Mouse (Mus musculus): ENCODE results near the gene Ppp1r13b. TPM values are rescaled to one million over a fixed set of nuclear protein-coding genes. Genes with fewer than 3 reads are reported as not detected.
A peak's percentile ranks its signal among the peaks of the same experiment; 100 is the strongest.

The Ppp1r13b gene
- polyA plus RNA-seq, 1 experiment from 2014 or later, result 18.9 TPM

- TF ChIP-seq EP300 (optimal IDR thresholded peaks at IDR 0.05), result no peak
- Histone ChIP-seq H3K4me1 (replicated peaks; ENCODE audit: control insufficient read depth, insufficient read depth) (no peaks in the 10 kb centered on the region), H3K9ac (ENCODE audit: low read length) (no peak overlapping the region), H3K36me3 (ENCODE audit: control insufficient read depth, insufficient read depth, low read length) (no peaks in the 10 kb centered on the region), H3K9me3 (ENCODE audit: control insufficient read depth, low read length) (no peaks in the 10 kb centered on the region), H3K4me2 (replicated peaks; ENCODE audit: low read depth) (no peak overlapping the region), H3K27ac (replicated peaks) (no peak overlapping the region), H3K27me3 (ENCODE audit: control insufficient read depth, insufficient read depth, low read length) (no peaks in the 10 kb centered on the region), H3K4me3 (ENCODE audit: low read depth, low read length) (no peak overlapping the region)
- whole genome bisulfite sequencing, result 67% methylated on average over 3 of the region's 3 CpGs
- no peak for ATAC-seq (ENCODE audit: low FRiP score, low TSS enrichment)
- DNase-seq (ENCODE audit: low spot score), result no peak
These were observed 25.9 kb downstream of the Ppp1r13b start for GRCm38 (mm10) chr12:111882022-111882421.

- H3K36me3 ChIP-seq (ENCODE audit: control insufficient read depth, insufficient read depth, low read length), result no peaks in the 10 kb centered on the region
- no peak overlapping the region for H3K27ac ChIP-seq (replicated peaks)
- H3K4me1 ChIP-seq (replicated peaks; ENCODE audit: control insufficient read depth, insufficient read depth), result no peaks in the 10 kb centered on the region
- H3K4me2 ChIP-seq (replicated peaks; ENCODE audit: low read depth), result no peak overlapping the region
- 18% methylated on average over 3 of the region's 3 CpGs for WGBS
- H3K27me3 ChIP-seq (ENCODE audit: control insufficient read depth, insufficient read depth, low read length), result no peaks in the 10 kb centered on the region
- DNase-seq (ENCODE audit: low spot score) (peak; percentile 87), ATAC-seq (ENCODE audit: low FRiP score, low TSS enrichment) (peak; percentile 78)
- H3K9me3 ChIP-seq (ENCODE audit: control insufficient read depth, low read length), result no peaks in the 10 kb centered on the region
- no peak overlapping the region for H3K9ac ChIP-seq (ENCODE audit: low read length)
- H3K4me3 ChIP-seq (ENCODE audit: low read depth, low read length), result no peak overlapping the region
- peak; percentile 98 for TF ChIP-seq CTCF (IDR thresholded peaks at IDR 0.05; ENCODE audit: low read depth)
- no peak for TF ChIP-seq EP300 (optimal IDR thresholded peaks at IDR 0.05)
These were observed 29.7 kb downstream of the Ppp1r13b start for GRCm38 (mm10) chr12:111878213-111878612.

- no peak for TF ChIP-seq EP300 (optimal IDR thresholded peaks at IDR 0.05)
- TF ChIP-seq CTCF (IDR thresholded peaks at IDR 0.05; ENCODE audit: low read depth), result no peak
- Histone ChIP-seq H3K9me3 (ENCODE audit: control insufficient read depth, low read length) (no peaks in the 10 kb centered on the region), H3K36me3 (ENCODE audit: control insufficient read depth, insufficient read depth, low read length) (peaks cover 4% of the 10 kb centered on the region; the same call in 1 of the 2 replicates), H3K4me3 (ENCODE audit: low read depth, low read length) (no peak overlapping the region), H3K9ac (ENCODE audit: low read length) (no peak overlapping the region), H3K27me3 (ENCODE audit: control insufficient read depth, insufficient read depth, low read length) (no peaks in the 10 kb centered on the region), H3K27ac (replicated peaks) (no peak overlapping the region), H3K4me2 (replicated peaks; ENCODE audit: low read depth) (no peak overlapping the region), H3K4me1 (replicated peaks; ENCODE audit: control insufficient read depth, insufficient read depth) (no peaks in the 10 kb centered on the region)
- no peak for ATAC-seq (ENCODE audit: low FRiP score, low TSS enrichment)
- 87% methylated on average over 3 of the region's 3 CpGs for WGBS
- no peak for DNase-seq (ENCODE audit: low spot score)
These were observed 32.4 kb downstream of the Ppp1r13b start for GRCm38 (mm10) chr12:111875499-111875898.

DNA sequence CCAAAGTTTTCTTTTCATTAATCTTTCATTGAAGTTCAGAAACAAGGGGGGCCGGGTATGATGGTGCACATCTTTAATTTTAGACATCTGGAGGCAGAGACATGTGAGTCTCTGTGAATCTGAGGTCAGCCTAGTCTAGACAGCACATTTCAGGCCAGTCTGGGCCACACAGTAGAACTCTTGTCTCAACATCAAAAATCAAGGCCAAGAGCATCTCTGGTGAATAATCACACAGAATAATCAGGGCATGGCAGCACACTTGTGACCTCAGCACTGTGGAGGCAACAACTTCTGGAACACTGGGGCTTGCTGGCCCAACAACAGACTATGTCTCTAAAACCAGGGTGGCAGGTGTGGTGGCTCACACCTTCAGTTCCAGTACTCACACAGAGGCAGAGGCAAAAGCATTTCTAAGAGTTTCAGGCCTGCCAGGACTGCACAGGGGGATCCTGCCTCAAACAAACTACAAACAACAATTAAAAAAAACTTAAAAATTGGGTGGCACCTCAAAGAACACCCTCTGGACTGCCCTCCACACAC is 33.2 kb downstream of the Ppp1r13b start:
- no peak overlapping the region for H3K4me2 ChIP-seq (replicated peaks; ENCODE audit: low read depth)
- ATAC-seq (ENCODE audit: low FRiP score, low TSS enrichment) (no peak), DNase-seq (ENCODE audit: low spot score) (no peak)
- TF ChIP-seq CTCF (IDR thresholded peaks at IDR 0.05; ENCODE audit: low read depth) (no peak), EP300 (optimal IDR thresholded peaks at IDR 0.05) (no peak)
- H3K27ac ChIP-seq (replicated peaks), result no peak overlapping the region
- H3K36me3 ChIP-seq (ENCODE audit: control insufficient read depth, insufficient read depth, low read length), result peaks cover 6% of the 10 kb centered on the region
- WGBS, result 63% methylated on average over 1 of the region's 1 CpGs
- no peaks in the 10 kb centered on the region for H3K27me3 ChIP-seq (ENCODE audit: control insufficient read depth, insufficient read depth, low read length)
- H3K9me3 ChIP-seq (ENCODE audit: control insufficient read depth, low read length), result no peaks in the 10 kb centered on the region
- no peaks in the 10 kb centered on the region for H3K4me1 ChIP-seq (replicated peaks; ENCODE audit: control insufficient read depth, insufficient read depth)
- H3K9ac ChIP-seq (ENCODE audit: low read length), result no peak overlapping the region
- H3K4me3 ChIP-seq (ENCODE audit: low read depth, low read length), result no peak overlapping the region

GRCm38 (mm10) chr12:111872079-111872478 is 35.8 kb downstream of the Ppp1r13b start:
- H3K27ac ChIP-seq (replicated peaks), result no peak overlapping the region

DNA sequence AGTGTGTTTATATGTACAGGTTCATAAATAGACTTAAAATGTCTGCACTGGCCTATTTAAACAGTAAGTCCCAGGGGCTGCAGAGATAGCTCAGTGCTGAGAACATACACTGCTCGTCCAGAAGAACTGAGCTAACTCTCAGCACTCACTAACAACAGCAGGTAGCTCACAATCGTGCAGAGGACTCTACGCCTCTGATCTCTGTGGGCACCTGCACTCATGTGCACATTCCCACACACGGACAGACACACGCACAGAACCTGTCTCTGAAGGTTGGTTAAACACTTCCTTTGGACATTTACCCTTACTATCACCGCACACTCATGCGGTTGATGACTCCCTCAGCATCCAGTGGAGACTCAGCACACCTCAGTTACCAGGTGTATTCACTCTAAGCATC is 37.1 kb downstream of the Ppp1r13b start:
- no peak for ATAC-seq (ENCODE audit: low FRiP score, low TSS enrichment)
- no peak overlapping the region for H3K27ac ChIP-seq (replicated peaks)
- no peaks in the 10 kb centered on the region for H3K4me1 ChIP-seq (replicated peaks; ENCODE audit: control insufficient read depth, insufficient read depth)
- DNase-seq (ENCODE audit: low spot score), result no peak
- TF ChIP-seq EP300 (optimal IDR thresholded peaks at IDR 0.05) (no peak), CTCF (IDR thresholded peaks at IDR 0.05; ENCODE audit: low read depth) (no peak)
- peaks cover 11% of the 10 kb centered on the region for H3K36me3 ChIP-seq (ENCODE audit: control insufficient read depth, insufficient read depth, low read length)
- no peak overlapping the region for H3K4me2 ChIP-seq (replicated peaks; ENCODE audit: low read depth)
- no peaks in the 10 kb centered on the region for H3K27me3 ChIP-seq (ENCODE audit: control insufficient read depth, insufficient read depth, low read length)
- WGBS, result 92% methylated on average over 7 of the region's 7 CpGs
- H3K4me3 ChIP-seq (ENCODE audit: low read depth, low read length), result no peak overlapping the region
- no peak overlapping the region for H3K9ac ChIP-seq (ENCODE audit: low read length)
- H3K9me3 ChIP-seq (ENCODE audit: control insufficient read depth, low read length), result no peaks in the 10 kb centered on the region

More at GRCm38 (mm10) chr12:111872079-111872478, 35.8 kb downstream of the Ppp1r13b start:
- no peak for TF ChIP-seq CTCF (IDR thresholded peaks at IDR 0.05; ENCODE audit: low read depth)
- no peak for TF ChIP-seq EP300 (optimal IDR thresholded peaks at IDR 0.05)
- ATAC-seq (ENCODE audit: low FRiP score, low TSS enrichment), result no peak
- 85% methylated on average over 5 of the region's 5 CpGs for WGBS
- no peaks in the 10 kb centered on the region for H3K27me3 ChIP-seq (ENCODE audit: control insufficient read depth, insufficient read depth, low read length)
- H3K9me3 ChIP-seq (ENCODE audit: control insufficient read depth, low read length), result no peaks in the 10 kb centered on the region
- H3K4me1 ChIP-seq (replicated peaks; ENCODE audit: control insufficient read depth, insufficient read depth), result no peaks in the 10 kb centered on the region
- no peak overlapping the region for H3K9ac ChIP-seq (ENCODE audit: low read length)
- no peak overlapping the region for H3K4me2 ChIP-seq (replicated peaks; ENCODE audit: low read depth)
- H3K36me3 ChIP-seq (ENCODE audit: control insufficient read depth, insufficient read depth, low read length), result peaks cover 9% of the 10 kb centered on the region
- DNase-seq (ENCODE audit: low spot score), result no peak
- no peak overlapping the region for H3K4me3 ChIP-seq (ENCODE audit: low read depth, low read length)
